Mouse (Mus musculus): ENCODE data around the gene Rab44.
"Not testable (repeated sequence)": the region's sequence is repeated elsewhere in the genome, so short reads cannot be mapped to it uniquely, and the experiment has no call there.

Rab44 gene

GRCm38 (mm10) chr17:29113591-29114352 lies at the start of gene Rab44:
Rab44 (plus strand) TSS chr17:29114145.
- DNase-seq (ENCODE audit: low read depth, low spot score): no peak

DNA sequence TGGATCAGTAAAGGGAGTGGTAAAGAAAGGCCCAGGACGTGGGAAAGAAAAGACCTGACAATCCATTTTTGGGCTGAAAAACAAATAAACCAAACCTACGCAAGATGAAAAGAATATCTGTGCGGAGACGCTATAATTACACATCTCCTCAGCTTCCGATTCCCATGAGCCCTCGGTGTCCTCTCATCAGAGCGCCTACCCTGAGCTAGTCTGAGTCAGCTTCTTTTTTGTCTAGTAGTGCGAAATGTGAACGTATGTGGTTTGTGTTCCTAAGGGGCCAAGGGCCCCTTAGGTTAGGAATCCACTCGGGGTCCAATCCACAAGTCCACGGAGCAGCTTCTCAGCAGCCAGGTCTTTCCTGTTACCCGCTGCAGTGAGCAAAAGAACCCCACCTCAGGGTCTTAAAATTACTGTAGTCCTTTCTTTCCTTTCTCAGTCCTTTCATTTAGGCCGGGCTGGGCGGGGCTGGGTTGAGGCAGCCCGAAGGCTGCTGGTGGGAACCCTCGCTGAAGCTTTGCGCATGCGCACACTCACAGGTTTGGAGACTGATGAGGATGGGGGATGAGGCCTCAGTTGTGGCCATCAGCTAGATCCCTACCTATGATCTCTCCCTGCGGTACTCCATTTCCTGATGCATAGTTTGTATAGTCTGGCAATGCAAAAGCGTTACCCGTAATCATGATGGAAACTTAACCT lies 48.6 kb upstream of the Rab44 start:
- DNase-seq (ENCODE audit: low read depth, low spot score): no peak

- no peak for DNase-seq (ENCODE audit: low read depth, low spot score)
Observed at GRCm38 (mm10) chr17:29065971-29066370, 48.0 kb upstream of the Rab44 start.

DNA sequence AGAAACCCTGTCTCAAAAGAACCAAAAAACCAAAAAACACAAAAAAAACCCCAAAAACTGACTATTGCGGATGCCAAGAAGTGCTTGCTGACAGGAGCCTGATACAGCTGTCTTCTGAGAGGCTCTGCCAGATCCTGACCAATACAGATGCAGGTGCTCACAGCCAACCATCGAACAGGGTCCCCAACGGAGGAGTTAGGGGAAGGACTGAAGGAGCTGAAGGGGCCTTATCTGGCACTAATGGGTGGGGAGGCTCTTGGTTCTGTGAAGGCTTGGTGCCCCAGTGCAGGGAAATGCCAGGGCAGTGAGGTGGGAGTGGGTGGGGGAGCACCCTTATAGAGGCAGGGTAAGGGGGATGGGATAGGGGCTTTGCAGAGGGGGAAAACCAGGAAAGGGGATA lies 46.5 kb upstream of the Rab44 start:
- not testable (repeated sequence) for DNase-seq (ENCODE audit: low read depth, low spot score)

GRCm38 (mm10) chr17:29067847-29068246 lies 46.1 kb upstream of the Rab44 start:
- no peak for DNase-seq (ENCODE audit: low read depth, low spot score)

DNA sequence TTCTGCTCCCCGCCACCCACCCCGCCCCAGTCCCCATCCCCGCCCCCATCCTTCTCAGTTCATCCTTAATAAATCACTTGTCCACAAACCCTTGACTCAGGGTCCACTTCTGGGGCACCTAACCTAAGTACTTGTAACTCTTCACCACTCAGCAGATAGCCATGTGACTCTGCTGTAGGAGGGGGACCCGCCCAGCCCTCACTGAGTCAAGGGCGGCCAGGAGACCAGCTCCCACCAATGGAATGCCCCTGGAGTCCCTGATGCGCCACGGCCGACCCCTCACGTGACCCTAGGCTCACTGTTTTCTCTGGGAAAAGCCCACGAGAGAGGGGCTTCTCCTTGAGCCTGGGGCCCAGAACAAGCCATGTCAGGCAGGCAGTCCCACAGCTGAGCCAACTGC lies 44.9 kb upstream of the Rab44 start:
- DNase-seq (ENCODE audit: low read depth, low spot score): no peak

DNA sequence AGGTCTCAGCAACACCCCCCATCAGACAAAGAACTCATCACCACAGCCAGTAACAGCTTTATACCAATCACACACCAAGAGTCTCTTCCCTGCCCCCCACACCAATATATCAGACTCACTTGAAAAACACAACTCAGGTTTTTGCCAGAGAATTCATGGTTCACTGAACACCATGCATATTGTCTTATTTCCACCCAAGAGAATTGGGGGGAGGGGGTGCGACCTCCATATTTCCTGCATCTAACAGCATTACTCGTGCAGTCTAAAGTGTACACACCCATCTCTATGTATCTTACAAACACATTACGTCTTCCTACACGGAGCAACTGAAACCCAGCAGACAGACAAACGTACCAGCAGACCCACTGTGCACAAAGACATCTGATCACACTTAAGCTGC lies 42.1 kb upstream of the Rab44 start:
- DNase-seq (ENCODE audit: low read depth, low spot score): no peak

DNA sequence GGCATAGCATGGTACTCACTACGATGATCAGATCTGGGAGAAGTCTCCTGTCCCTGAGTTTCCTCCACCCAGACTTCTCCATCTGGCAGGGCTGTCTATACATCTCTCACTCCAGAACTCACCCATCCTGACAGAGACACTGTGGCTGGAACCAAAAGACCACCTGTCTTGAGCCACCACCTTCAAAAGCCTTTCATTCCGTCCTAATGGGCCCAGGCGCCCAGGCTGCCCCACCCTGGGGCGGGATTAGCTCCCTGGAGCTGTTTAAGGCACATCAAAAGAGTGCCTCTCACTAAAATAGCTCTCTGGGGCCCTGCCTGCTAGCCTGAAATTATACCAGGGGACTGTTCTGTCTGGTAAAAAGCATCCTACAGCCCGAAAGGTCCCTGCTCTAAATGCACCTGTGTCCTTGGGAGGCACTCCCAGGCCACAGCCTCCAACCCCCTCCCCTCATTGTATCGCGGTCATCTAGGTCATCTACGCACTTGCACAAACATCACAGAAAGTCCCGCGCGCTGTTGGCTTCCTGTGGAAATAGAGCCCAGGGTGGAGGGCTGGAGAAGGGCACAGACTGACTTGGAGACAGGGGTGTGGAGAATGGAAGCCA lies 41.1 kb upstream of the Rab44 start:
- no peak for DNase-seq (ENCODE audit: low read depth, low spot score)

DNA sequence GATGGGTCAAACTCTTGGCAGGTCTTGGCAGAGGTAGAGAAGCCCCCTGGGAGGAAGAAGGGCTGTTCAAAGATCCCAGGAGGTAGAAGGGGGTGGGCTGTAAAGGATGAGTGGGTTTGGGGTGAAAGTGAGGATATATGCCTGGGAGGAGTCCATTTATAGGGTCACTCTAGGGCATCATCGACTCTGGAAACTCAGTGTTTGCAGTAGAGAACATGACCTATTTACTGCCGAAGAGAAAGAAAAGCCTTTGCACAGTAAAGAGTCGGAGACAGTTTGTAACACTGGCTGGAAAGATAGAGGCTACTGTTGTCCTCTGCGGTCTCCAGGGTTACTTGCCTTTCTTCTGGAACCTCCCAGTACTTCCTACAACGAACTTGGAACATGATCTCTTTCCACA lies 40.6 kb upstream of the Rab44 start:
- no peak for DNase-seq (ENCODE audit: low read depth, low spot score)

DNA sequence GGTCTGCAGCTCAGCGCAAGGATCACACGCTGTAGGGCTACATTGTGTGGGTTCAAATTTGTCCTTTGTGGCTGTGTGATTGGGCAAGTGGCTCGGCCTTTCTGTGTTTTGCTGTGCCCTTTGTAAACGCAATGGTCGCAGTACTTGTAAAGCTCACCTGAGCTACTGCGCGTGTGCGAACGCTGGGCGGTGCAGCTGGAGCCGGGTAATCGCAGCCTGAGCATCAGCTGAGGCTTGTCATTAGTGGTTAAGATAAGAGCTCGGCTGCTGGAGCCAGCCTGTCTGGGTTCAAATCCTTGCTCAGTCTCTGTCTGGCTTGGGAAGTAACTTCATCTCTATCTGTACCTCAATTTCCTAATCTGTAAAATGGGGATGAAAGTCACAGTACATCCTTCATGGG lies 39.9 kb upstream of the Rab44 start:
- no peak for DNase-seq (ENCODE audit: low read depth, low spot score)

DNA sequence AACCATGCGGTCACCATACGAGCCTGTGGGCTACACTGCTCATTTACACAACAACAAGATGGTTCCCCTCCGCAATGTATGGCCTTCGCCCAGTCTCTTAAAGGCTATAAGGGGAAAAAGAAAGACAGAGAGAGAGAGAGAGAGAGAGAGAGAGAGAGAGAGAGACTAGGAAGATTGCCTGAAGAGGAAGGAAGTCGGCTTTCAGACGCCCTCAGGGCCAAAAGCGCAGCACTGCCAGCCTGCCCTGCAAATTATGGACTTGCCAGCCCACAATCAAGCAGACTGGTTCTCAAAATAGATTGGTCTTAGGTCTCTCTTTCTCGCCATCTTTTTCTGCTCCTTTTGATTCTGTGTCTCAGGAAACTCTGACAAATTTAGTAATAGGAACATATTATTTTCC lies 37.7 kb upstream of the Rab44 start:
- DNase-seq (ENCODE audit: low read depth, low spot score): no peak

DNA sequence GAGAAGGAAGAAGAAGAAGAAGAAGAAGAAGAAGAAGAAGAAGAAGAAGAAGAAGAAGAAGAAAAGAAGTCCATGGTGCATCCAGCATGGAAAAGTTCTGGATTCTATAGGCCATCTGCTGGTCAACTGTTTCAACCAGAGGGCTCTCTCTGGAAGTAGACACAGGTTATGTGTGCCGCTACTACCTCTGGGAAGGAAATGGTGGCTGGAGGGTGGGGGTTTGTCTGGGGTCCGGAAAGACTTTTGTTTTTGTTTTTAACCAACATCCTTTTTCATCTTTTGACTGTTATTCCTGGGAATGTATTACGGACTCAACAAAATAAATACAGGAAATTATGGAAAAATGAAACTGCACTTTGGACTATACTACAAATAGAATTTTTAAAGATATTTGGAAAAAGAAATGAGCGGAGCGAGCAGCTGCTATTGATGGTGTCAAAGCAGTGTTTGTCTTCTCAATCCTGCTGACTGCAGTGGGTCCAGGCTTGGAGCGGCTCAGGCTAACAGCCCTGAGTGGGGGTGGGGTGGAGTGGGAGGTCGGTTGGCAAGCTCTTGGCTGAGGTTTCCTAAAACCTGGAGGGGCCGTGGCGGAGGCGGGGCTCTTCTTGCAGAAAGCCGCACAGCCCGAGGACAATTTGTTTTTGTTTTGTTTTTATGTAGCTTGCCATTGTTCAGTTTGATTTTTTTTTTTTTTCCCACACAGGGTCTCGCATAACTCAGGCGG lies 36.0 kb upstream of the Rab44 start:
- DNase-seq (ENCODE audit: low read depth, low spot score): no peak

DNA sequence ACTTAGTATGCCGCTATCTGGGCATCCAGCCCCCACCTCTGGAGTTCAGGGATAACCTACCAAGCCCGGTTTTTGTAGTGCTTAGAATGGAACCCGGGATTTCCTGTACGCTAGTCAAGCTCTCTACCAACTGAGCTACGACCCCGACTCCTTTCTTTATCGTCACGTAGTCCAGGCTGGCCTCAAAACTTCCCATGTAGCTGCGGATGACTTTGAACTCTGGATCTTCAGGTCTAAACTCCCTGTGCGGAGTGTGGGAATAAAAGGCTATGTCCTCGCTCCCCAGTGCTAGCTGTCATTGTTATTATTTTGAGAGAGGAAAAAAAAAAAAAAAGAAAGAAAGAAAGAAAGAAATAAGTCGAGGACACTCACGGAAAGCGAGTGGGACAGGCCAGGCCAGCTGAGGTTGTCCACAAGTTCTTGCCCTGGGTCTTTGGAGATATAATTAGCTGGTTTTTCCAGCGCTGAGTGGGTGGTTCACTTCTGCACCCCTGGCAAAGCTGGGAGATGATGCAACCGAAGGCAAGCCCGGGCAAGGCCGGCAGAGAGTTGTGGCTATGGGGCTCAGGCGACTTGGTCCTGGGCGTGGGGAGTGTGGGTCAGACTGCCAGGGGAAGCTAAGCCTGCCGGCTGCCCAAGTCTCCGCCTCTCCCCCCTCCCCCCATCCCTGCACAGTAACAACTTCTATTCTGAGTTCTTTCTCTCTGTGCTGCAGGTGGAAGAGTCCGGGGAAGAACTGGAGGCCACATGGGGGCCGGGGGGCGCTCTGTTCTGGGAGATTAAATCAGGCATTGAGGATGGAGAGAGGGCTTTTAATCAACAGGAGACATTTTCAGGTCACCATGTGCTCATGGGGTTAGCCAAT lies 35.2 kb upstream of the Rab44 start:
- no peak for DNase-seq (ENCODE audit: low read depth, low spot score)

- DNase-seq (ENCODE audit: low read depth, low spot score): no peak
Observed at GRCm38 (mm10) chr17:29080758-29081617, 33.0 kb upstream of the Rab44 start.

DNA sequence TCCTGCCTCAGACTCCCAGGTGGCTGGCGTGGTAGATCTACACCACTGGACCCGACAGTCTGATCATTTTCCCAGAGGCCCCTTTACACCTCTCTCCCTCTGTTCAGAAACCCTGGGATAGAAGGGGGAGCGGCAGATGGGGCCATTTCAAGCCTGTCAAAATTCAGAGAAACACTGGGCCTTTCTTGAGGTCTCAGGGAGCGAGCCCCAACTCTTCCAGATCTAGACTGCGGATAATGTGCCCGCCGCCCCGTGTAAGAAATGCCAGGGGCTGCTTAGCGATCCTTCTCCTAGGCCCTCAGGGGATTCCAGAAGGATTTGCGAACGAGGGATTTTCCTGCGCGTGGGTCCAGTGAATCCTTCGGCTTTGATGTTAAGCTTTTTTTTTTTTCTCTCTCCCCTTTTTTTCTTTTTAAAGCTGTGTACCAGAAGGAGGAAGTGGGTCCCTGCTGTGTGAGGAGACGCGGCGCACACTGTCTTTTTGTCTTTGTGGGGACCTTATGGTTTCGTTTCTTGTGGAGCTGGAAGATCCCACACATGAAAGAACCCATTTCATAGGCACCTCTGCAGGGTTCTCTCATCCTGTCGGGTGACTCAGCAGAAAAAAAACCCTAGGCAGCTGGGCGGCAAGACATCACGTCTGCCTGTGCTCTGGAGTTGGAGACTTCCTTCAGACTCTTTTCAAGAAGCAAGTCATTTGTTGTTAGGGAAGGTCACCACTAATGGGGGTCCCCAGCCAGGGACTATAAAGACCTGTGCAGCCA lies 32.1 kb upstream of the Rab44 start:
- no peak for DNase-seq (ENCODE audit: low read depth, low spot score)

DNA sequence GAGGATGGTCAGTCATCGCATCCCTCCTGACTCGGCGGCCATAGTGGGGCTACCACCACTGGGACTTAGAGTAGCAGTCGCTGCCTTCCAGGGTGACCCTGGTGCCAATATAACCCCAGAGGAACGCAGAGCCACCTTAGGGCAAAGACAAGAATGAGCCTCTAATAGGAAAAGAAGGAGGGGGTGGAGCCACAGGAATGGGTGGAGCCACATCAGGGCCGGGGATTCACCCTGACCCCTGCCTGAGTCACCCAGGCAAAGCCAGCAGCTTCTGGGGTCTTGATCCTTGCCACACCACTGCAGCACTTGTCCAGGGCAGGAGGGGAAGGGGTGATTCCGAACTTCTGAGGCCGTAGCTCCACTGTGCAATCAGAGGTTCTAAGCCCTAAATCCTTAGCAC lies 30.4 kb upstream of the Rab44 start:
- no peak for DNase-seq (ENCODE audit: low read depth, low spot score)

GRCm38 (mm10) chr17:29084656-29085055 lies 29.3 kb upstream of the Rab44 start:
- no peak for DNase-seq (ENCODE audit: low read depth, low spot score)

DNA sequence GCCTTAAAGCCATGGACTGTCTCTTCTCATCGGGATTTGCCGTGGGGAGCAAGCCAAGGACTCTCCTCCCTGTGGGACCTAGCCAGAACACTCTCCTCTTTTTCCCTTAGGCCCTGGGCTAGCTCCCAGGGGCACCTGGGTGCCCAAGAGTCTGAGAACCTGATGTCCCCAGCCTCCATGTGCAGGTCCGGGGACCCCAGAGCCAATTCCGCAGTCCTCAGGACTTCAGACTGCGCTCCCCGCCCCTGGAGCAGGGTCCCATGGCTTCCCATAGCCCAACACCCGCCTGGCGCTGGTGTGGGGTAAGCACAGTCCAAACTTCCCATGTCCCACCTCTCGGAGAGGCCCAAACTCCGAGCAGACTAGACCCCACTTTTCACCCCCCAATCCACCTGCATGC lies 28.7 kb upstream of the Rab44 start:
- DNase-seq (ENCODE audit: low read depth, low spot score): no peak

DNA sequence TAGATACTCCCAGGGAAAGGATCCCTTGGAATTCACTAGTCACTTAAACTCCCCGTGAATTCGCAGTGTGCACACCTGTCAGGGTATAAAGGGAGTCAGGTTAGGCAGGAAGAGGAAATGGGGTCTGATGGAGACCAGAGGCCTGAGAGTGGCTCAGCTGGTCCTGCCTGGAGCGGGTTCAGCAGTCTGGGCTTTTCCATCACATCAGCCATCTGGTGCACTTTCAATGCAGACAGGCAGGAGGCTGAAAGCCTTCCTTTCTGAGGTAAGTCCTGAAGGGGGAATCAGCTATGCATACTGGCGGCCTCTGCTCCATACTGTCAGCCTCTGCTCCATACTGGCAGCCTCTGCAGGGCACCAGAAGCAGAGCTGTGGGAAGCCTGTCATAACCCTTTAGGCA lies 27.0 kb upstream of the Rab44 start:
- DNase-seq (ENCODE audit: low read depth, low spot score): no peak

DNA sequence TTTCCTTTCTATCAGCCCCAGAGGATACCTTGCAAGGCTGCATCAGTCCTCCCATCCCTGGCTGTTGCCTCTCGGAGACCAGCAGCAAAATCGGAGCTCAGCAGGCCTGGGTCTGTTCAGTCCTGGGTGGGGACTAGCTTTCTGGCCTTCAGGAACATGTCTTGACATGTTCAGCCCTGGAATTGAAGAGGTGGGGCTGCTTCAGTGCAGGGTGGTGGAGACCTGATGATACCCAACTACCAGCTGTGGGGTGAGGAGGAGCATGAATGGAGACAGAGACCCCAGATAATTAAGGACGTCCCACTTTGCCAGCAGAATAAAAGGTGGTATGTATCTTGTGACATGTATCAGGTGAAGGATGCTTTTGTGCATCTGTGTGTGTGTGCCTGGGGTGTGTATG lies 23.2 kb upstream of the Rab44 start, which contains the start of gene Cdkn1a:
Cdkn1a (plus strand) TSS at position 201 of the 400 bp plus-strand sequence.
- no peak for DNase-seq (ENCODE audit: low read depth, low spot score)
